Mouse (Mus musculus): ENCODE measurements around the gene Hist1h2bm. TPM values are rescaled to one million over a fixed set of nuclear protein-coding genes. Genes with fewer than 3 reads are reported as not detected.
"Not testable (repeated sequence)": the region's sequence is repeated elsewhere in the genome, so short reads cannot be mapped to it uniquely, and the experiment has no call there.

The Hist1h2bm gene
- polyA plus RNA-seq, 1 experiment from 2014 or later, result 4.9 TPM

DNA sequence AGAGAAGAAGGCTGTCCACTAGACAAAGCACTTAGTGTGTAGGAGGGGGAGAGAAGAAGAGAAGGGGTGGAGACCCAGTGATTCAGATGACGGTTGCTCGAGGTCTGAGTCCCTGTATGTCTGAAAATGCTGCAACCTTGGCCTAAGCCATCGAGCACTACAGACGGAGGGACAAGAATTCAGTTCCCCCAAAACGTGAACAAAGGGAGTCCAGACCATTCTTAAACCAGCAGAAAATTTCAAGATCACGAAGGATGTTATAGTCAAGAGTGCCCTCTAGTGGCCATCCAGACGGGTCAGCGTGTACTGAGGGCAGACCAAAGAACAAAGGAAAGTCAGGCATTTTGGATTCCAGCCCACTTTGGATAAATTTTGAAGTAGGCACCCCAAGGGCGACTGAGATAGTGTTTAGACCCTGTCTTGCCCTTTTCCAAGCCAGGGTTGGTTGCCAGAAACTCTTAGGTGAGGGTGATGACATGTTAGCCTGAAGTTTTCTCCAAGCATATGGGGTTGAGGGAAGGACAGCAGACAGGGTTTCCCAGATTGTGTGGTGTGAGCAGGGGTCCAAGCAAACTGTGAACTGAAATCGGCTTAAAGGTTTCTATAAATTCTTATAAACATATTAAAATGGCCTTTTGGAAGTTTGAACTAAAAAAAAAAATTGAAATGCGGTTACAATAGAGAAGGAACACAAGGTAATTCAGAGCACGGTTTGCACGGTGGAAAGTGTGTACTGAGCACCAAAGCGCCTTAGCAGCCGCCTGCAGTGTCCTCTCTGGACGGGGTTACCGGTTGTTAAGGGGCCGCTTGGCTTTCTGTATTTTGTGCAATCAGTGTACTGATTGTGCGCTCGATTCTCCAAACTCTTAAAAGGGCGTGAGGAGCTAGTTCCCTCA, 12.4 kb downstream of the Hist1h2bm start:
- Histone ChIP-seq H3K36me3 (no peaks in the 10 kb centered on the region), H3K9me3 (replicated peaks) (no peaks in the 10 kb centered on the region), H3K9ac (peak overlapping the region; percentile 62), H3K27ac (peak overlapping the region; percentile 98), H3K4me3 (peak overlapping the region; percentile 42), H3K4me2 (replicated peaks) (peak overlapping the region; percentile 62), H3K4me1 (peaks cover 10% of the 10 kb centered on the region), H3K27me3 (no peaks in the 10 kb centered on the region)
- peak; percentile 84 for ATAC-seq (ENCODE audit: low FRiP score)
- under 1% methylated on average over 21 of the region's 21 CpGs for WGBS

DNA sequence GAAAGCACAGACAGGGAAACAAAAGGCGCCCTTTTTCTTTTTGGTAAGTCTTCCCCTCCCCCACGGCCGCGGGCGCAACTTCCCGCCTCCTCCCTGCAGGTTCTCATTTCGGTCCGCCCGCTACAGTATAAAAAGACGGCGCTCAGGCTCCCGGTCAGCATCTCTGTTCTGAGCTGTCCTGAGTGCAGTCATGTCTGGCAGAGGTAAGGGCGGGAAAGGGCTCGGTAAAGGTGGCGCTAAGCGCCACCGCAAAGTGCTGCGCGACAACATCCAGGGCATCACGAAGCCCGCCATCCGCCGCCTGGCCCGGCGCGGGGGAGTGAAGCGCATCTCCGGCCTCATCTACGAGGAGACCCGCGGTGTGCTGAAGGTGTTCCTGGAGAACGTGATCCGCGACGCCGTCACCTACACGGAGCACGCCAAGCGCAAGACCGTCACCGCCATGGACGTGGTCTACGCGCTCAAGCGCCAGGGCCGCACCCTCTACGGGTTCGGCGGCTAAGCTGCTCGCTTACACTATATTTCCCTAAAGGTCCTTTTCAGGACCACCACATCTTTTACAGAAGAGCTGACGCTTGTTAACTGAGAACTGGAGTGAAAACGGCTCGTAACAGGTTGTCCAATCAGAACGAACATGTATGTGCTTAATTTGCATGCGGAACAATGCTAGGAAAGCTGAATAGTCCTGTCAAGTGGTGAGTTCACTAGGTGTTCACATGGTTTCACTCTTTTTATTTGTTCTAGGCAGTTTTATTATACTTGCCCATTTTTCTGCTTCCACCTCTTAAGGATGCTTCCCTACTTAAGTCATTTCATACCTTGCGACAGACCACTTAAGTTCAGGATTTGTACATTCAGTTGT, 13.3 kb downstream of the Hist1h2bm start, which contains the start of gene Hist1h4j:
Gene Hist1h4j, plus strand, starts transcription at position 159 of the 862 bp plus-strand sequence.
- Histone ChIP-seq H3K4me3 (peak within 1 kb of the TSS; percentile 42), H3K27ac (peak within 1 kb of the TSS; percentile 98), H3K4me2 (replicated peaks) (peak within 1 kb of the TSS; percentile 62), H3K9ac (peak within 1 kb of the TSS; percentile 62)
- not testable (repeated sequence) for H3K9me3 ChIP-seq (replicated peaks); H3K4me1 ChIP-seq; H3K27me3 ChIP-seq; H3K36me3 ChIP-seq
- ATAC-seq (ENCODE audit: low FRiP score), result peak; percentile 93
- WGBS, result under 1% methylated on average over 49 of the region's 56 CpGs

DNA sequence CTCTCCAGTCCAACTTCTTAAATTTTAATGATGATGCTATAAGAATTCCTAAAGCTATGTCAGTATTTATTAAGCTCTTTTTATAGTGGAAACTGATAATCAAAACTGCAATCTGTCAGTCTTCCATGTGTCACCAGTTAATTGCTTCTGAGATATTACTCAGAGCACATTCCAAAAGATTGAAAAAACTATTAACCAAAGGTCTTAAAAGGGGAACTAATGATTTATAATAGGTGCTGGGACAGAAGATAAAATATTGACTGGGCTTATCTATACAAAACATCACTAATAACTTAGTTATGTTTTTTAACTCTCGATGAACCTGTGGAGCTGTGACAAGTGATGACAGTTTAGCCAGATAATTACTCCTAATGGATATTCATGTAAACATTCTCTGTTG, 23.2 kb downstream of the Hist1h2bm start:
- WGBS, result 98% methylated on average over 1 of the region's 1 CpGs
- no peak overlapping the region for H3K4me3 ChIP-seq
- H3K4me1 ChIP-seq, result peaks cover 17% of the 10 kb centered on the region
- no peak for ATAC-seq (ENCODE audit: low FRiP score)
- no peaks in the 10 kb centered on the region for H3K27me3 ChIP-seq
- no peak overlapping the region for H3K4me2 ChIP-seq (replicated peaks)
- H3K9ac ChIP-seq, result no peak overlapping the region
- H3K27ac ChIP-seq, result no peak overlapping the region
- H3K9me3 ChIP-seq (replicated peaks), result no peaks in the 10 kb centered on the region
- H3K36me3 ChIP-seq, result no peaks in the 10 kb centered on the region

DNA sequence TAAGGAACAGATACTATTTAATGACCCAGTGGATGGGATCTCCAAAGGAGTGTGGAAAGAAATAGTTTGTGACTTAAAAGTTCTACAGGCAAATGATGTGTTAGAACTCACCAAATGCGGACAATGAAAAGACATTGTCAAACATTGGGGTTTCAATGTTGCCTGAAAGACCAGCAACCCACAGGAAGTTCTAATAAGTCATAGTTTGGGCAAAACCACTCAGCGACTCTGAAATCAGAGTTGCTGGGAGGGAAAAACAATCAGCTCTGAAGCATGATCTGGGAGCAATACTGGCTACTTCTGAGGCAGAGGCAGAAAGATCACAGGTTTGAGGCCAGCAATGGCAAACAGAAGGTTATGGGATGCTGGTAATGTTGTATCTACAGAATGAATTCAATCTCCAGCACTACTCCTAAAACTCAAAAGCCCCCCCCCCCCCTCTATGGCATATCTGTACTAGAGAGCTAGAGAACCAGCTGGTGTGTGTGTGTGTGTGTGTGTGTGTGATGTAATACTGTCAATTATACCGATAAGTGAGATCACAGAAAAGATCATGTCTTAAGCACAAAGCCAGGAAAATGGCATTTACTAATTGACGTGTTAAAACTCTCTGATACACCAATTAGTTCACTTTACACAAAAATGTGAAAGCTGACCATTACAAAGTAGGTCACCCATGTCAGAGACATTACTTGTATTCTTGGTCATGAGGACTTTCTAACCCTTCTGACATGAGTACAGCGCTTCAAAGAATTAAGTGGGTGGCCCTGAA, 27.7 kb downstream of the Hist1h2bm start:
- WGBS, result 7% methylated on average over 5 of the region's 5 CpGs
- ATAC-seq (ENCODE audit: low FRiP score), result no peak

DNA sequence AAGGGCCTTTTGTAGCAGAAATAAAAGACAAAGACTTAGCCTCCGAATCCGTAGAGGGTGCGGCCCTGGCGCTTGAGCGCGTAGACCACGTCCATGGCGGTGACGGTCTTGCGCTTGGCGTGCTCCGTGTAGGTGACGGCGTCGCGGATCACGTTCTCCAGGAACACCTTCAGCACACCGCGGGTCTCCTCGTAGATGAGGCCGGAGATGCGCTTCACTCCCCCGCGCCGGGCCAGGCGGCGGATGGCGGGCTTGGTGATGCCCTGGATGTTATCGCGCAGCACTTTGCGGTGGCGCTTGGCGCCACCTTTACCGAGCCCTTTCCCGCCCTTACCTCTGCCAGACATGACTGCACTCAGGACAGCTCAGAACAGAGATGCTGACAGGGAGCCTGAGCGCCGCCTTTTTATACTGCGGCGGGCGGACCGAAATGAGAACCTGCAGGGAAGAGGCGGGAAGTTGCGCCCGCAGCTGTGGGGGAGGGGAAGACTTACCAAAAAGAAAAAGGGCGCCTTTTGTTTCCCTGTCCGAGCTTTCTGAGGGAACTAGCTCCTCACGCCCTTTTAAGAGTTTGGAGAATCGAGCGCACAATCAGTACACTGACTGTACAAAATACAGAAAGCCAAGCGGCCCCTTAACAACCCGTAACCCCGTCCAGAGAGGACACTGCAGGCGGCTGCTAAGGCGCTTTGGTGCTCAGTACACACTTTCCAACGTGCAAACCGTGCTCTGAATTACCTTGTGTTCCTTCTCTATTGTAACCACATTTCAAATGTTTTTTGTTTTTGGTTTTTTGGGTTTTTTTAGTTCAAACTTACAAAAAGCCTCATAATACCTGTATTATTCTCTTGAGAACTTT, 28.5 kb downstream of the Hist1h2bm start, which contains the start of gene Hist1h4k:
Gene Hist1h4k, minus strand, starts transcription at position 347 of the 859 bp plus-strand sequence.
- not testable (repeated sequence) for H3K36me3 ChIP-seq; H3K27me3 ChIP-seq; H3K9me3 ChIP-seq (replicated peaks)
- peak within 1 kb of the TSS; percentile 87 for H3K4me2 ChIP-seq (replicated peaks)
- H3K9ac ChIP-seq, result peak within 1 kb of the TSS; percentile 67
- H3K4me3 ChIP-seq, result peak within 1 kb of the TSS; percentile 51
- under 1% methylated on average over 52 of the region's 56 CpGs for WGBS
- H3K4me1 ChIP-seq, result peaks cover 34% of the 10 kb centered on the region
- H3K27ac ChIP-seq, result peak within 1 kb of the TSS; percentile 93
- ATAC-seq (ENCODE audit: low FRiP score), result peak; percentile 90

More for the DNA sequence above, 27.7 kb downstream of the Hist1h2bm start:
- Histone ChIP-seq H3K27me3 (no peaks in the 10 kb centered on the region), H3K9ac (peak overlapping the region; percentile 67), H3K4me2 (replicated peaks) (peak overlapping the region; percentile 87), H3K36me3 (no peaks in the 10 kb centered on the region), H3K27ac (peak overlapping the region; percentile 93), H3K4me3 (peak overlapping the region; percentile 51), H3K9me3 (replicated peaks) (no peaks in the 10 kb centered on the region), H3K4me1 (peaks cover 30% of the 10 kb centered on the region)

DNA sequence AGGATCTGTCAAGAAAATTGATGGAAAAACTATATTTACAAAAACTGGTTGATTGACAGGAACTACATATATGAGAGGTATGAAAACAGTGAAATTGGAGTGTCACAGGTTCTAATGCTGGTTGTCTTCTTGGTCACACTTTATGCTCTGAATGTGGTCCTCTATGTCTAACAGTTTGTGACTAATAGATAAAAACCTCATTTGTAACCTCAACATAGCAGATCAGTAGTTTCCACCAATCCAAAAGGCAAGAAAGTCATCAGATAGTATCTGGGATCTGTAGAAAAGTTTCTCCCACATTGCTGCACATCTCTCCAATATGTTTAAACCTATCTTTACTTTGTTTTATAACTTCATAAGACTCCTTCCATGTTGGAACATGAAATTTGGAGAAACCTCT, 29.6 kb downstream of the Hist1h2bm start:
- no peaks in the 10 kb centered on the region for H3K9me3 ChIP-seq (replicated peaks)
- no peaks in the 10 kb centered on the region for H3K36me3 ChIP-seq
- H3K4me3 ChIP-seq, result no peak overlapping the region
- H3K9ac ChIP-seq, result no peak overlapping the region
- H3K4me1 ChIP-seq, result peaks cover 34% of the 10 kb centered on the region
- H3K27ac ChIP-seq, result 0 out of 2 replicates have a peak overlapping the region, but pooled peaks have one; percentile 23
- ATAC-seq (ENCODE audit: low FRiP score), result no peak
- no peak overlapping the region for H3K4me2 ChIP-seq (replicated peaks)
- H3K27me3 ChIP-seq, result no peaks in the 10 kb centered on the region

DNA sequence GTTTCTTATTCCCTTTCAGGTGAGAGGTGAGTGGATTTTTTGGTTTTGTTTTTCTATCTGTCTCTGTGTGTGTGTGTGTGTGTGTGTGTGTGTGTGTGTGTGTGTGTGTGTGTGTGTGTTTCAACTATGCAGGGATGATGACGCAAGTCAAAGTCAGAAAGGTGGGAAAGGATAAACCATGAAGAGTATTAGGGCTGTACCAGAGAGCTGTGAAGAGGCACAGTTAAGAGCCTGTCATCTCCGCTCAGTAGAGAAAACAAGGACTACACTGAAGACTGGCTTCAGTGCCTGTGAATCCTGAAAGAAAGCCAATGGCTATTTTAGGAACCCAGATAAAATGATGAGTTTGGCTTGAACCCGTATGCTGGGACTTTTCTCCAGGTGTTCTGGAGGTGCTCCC, 30.0 kb downstream of the Hist1h2bm start:
- H3K4me3 ChIP-seq, result no peak overlapping the region
- H3K27ac ChIP-seq, result no peak overlapping the region
- 76% methylated on average over 3 of the region's 3 CpGs for WGBS

DNA sequence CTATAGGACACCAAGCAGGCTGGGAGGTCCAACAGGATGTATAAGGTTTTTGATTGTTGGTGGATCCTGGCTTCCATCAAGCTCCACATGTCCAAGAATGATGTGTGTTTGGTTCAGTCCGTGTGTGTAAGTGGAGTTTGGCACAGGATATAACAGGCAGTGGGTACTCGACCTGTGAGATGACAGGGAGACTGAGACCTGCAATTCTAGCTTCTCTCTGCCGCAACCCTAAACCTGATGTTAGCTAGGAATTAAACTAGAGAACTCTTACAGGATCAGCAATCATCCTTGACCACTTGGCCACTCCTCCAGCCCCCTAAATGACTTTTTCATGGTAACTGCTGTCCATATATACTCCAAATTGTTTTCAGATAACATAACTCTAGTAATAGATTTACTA, 30.5 kb downstream of the Hist1h2bm start:
- peak overlapping the region; percentile 71 for H3K4me2 ChIP-seq (replicated peaks)

More for the DNA sequence above, 30.0 kb downstream of the Hist1h2bm start:
- Histone ChIP-seq H3K36me3 (no peaks in the 10 kb centered on the region), H3K27me3 (no peaks in the 10 kb centered on the region), H3K9ac (no peak overlapping the region), H3K4me1 (peaks cover 34% of the 10 kb centered on the region), H3K4me2 (replicated peaks) (peak overlapping the region; percentile 71; the same call in 1 of the 2 replicates), H3K9me3 (replicated peaks) (no peaks in the 10 kb centered on the region)
- ATAC-seq (ENCODE audit: low FRiP score), result no peak

DNA sequence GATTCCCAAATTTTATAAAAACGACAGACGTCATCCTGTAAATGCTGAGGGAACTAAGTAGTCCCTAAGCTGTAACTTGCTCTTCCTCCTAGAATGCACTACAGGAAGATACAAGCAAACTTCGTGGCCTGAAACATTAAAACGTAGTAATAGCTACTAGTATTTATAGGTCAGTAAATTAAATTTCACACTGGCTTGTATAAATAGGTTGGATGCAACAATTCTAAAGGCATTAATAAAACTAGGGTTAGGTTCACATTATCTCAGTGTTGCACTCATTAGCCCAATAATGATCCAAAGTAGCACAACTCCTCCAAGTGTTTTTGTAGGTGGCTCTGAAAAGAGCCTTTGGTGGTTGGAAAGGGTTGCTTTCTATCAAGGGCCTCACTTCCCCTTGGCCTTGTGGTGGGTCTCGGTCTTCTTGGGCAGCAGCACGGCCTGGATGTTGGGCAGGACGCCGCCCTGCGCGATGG, 31.2 kb downstream of the Hist1h2bm start:
- Histone ChIP-seq H3K4me1 (peaks cover 27% of the 10 kb centered on the region), H3K36me3 (no peaks in the 10 kb centered on the region), H3K4me3 (peak overlapping the region; percentile 44), H3K4me2 (replicated peaks) (peak overlapping the region; percentile 71), H3K27me3 (no peaks in the 10 kb centered on the region), H3K9me3 (replicated peaks) (no peaks in the 10 kb centered on the region), H3K9ac (peak overlapping the region; percentile 61), H3K27ac (peak overlapping the region; percentile 93)
- ATAC-seq (ENCODE audit: low FRiP score), result no peak
- 2% methylated on average over 10 of the region's 10 CpGs for WGBS

More for the DNA sequence above, 30.5 kb downstream of the Hist1h2bm start:
- Histone ChIP-seq H3K27ac (peak overlapping the region; percentile 40; the same call in 1 of the 2 replicates), H3K9me3 (replicated peaks) (no peaks in the 10 kb centered on the region), H3K27me3 (no peaks in the 10 kb centered on the region), H3K36me3 (no peaks in the 10 kb centered on the region), H3K4me1 (peaks cover 30% of the 10 kb centered on the region), H3K9ac (no peak overlapping the region), H3K4me3 (no peak overlapping the region)
- WGBS, result 44% methylated on average over 3 of the region's 3 CpGs
- ATAC-seq (ENCODE audit: low FRiP score), result no peak

DNA sequence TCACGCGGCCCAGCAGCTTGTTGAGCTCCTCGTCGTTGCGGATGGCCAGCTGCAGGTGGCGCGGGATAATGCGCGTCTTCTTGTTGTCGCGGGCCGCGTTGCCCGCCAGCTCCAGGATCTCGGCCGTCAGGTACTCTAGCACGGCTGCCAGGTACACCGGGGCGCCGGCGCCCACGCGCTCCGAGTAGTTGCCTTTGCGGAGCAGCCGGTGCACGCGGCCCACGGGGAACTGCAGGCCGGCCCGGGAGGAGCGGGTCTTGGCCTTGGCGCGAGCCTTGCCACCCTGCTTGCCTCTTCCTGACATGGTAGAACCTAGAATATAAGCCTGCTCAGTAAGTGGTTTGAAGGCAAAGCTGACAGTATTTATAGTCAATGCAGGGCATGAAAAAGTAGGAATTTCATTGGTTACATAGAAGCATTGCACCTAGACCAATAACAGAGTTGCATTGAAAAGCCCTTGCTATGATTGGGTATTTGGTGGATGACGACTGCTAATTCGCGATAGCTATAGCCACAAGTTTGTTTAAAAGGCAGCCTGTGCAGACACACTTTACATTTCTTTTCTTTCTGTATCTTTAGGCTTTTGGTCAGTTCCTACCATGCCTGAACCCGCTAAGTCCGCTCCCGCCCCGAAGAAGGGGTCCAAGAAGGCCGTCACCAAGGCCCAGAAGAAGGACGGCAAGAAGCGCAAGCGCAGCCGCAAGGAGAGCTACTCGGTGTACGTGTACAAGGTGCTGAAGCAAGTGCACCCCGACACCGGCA, 31.9 kb downstream of the Hist1h2bm start, which contains the start of the genes Hist1h2ak and Hist1h2bn:
Gene Hist1h2ak, minus strand, starts transcription at position 304 of the 762 bp plus-strand sequence.
Gene Hist1h2bn, plus strand, starts transcription at position 600 of the 762 bp plus-strand sequence.
- peak within 1 kb of the TSS; percentile 44 for H3K4me3 ChIP-seq

More for the DNA sequence above, 31.9 kb downstream of the Hist1h2bm start, which contains the start of the genes Hist1h2ak and Hist1h2bn:
- not testable (repeated sequence) for H3K27me3 ChIP-seq; H3K36me3 ChIP-seq; H3K9me3 ChIP-seq (replicated peaks)
- WGBS, result under 1% methylated on average over 48 of the region's 50 CpGs
- peak within 1 kb of the TSS; percentile 93 for H3K27ac ChIP-seq
- H3K4me2 ChIP-seq (replicated peaks), result peak within 1 kb of the TSS; percentile 71
- ATAC-seq (ENCODE audit: low FRiP score), result peak; percentile 94
- H3K9ac ChIP-seq, result peak within 1 kb of the TSS; percentile 68
- peaks cover 24% of the 10 kb centered on the region for H3K4me1 ChIP-seq
